Mouse (Mus musculus): ENCODE results near the gene Ctla2b. TPM values are rescaled to one million over a fixed set of nuclear protein-coding genes. Genes with fewer than 3 reads are reported as not detected.
"Not testable (repeated sequence)": the region's sequence is repeated elsewhere in the genome, so short reads cannot be mapped to it uniquely, and the experiment has no call there.

The Ctla2b gene
- not detected in 2 replicates for polyA plus RNA-seq (2012; ENCODE audit: insufficient read depth, insufficient read length, low replicate concordance, missing spikeins)

DNA sequence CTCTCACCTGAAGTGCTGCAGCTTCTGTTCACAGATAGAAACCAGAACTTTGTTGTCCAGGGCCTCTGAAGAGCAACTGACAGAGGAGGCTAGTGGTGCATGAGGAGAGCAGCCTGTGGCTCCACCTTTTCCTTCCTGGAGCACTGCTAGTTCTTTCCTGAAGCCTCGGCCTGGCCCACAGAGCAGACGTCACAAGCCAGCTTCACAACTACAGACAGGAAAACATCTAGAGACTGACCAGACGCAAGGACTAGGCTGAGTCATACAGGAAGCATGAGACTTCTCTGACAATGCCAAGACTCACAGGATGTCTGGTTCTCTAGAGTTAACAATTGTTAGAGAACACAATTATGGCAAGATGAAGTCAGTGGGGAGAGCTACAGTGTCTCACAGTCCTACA, at the start of gene Ctla2b:
TSS of gene Ctla2b (minus strand) at position 120 of the 400 bp plus-strand sequence.
- no peak within 1 kb of the TSS for H3K4me3 ChIP-seq (ENCODE audit: insufficient read depth, low read depth, low read length)
- 86% methylated on average over 3 of the region's 3 CpGs for WGBS

GRCm38 (mm10) chr13:60941884-60942283, 44.6 kb upstream of the Ctla2b start, which contains the start of gene Tpbpa:
Tpbpa (minus strand) TSS chr13:60941984.
- 77% methylated on average over 3 of the region's 3 CpGs for WGBS
- not testable (repeated sequence) for H3K4me3 ChIP-seq (ENCODE audit: insufficient read depth, low read depth, low read length); H3K27ac ChIP-seq (ENCODE audit: insufficient read depth, low read depth, low read length); H3K4me1 ChIP-seq (ENCODE audit: control insufficient read depth, insufficient read depth, low read length)

More for the DNA sequence above, at the start of gene Ctla2b:
- H3K4me1 ChIP-seq (ENCODE audit: control insufficient read depth, insufficient read depth, low read length), result no peaks in the 10 kb centered on the region
- no peak for TF ChIP-seq POLR2A (IDR thresholded peaks at IDR 0.05; ENCODE audit: insufficient read depth, low read depth, low read length)
- no peak for TF ChIP-seq CTCF (IDR thresholded peaks at IDR 0.05; ENCODE audit: insufficient read depth, low read depth, low read length)
- H3K27ac ChIP-seq (ENCODE audit: insufficient read depth, low read depth, low read length), result no peak within 1 kb of the TSS

GRCm38 (mm10) chr13:60936500-60936901, 39.3 kb upstream of the Ctla2b start, which contains the start of the genes Gm49391 and Ctla2a:
Gm49391 (minus strand) TSS chr13:60936571.
Ctla2a (minus strand) TSS chr13:60936625.
- no peak within 1 kb of the TSS for H3K4me3 ChIP-seq (ENCODE audit: insufficient read depth, low read depth, low read length)
- TF ChIP-seq CTCF (IDR thresholded peaks at IDR 0.05; ENCODE audit: insufficient read depth, low read depth, low read length), result no peak
- no peak for TF ChIP-seq POLR2A (IDR thresholded peaks at IDR 0.05; ENCODE audit: insufficient read depth, low read depth, low read length)
- 68% methylated on average over 5 of the region's 5 CpGs for WGBS
- H3K4me1 ChIP-seq (ENCODE audit: control insufficient read depth, insufficient read depth, low read length), result no peaks in the 10 kb centered on the region
- no peak within 1 kb of the TSS for H3K27ac ChIP-seq (ENCODE audit: insufficient read depth, low read depth, low read length)

- not testable (repeated sequence) for H3K4me1 ChIP-seq (ENCODE audit: control insufficient read depth, insufficient read depth, low read length); H3K4me3 ChIP-seq (ENCODE audit: insufficient read depth, low read depth, low read length); H3K27ac ChIP-seq (ENCODE audit: insufficient read depth, low read depth, low read length)
- 67% methylated on average over 2 of the region's 2 CpGs for WGBS
Observed at GRCm38 (mm10) chr13:60935490-60935889, 38.2 kb upstream of the Ctla2b start, which contains the start of gene Gm49393. Gm49393 (minus strand) TSS chr13:60935590.

DNA sequence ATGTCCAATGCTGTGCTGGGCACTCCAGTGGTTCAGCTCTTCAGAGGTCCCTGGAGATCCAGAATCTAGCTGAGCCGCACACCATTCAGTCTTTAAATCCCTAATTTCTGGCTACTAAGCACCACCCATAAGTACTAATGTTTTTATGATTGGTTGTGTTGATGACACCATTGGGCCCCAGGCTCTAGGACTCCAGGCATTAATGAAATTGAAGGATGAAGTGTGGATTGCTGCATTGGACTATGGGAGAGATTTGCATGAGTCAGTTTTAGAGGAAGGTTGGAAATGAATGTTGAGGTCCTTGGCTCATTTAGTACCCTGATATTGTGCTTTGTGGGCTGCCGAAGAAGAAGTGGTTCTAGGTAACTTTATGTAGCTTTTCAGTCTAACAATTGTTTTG, 7.5 kb upstream of the Ctla2b start, which contains the start of gene Tpbpb:
TSS of gene Tpbpb (minus strand) at position 101 of the 400 bp plus-strand sequence.
- H3K4me3 ChIP-seq (ENCODE audit: insufficient read depth, low read depth, low read length); H3K4me1 ChIP-seq (ENCODE audit: control insufficient read depth, insufficient read depth, low read length): not testable (repeated sequence)
- WGBS, result 88% methylated on average over 2 of the region's 2 CpGs

GRCm38 (mm10) chr13:60896794-60897193, 453 bp downstream of the Ctla2b start, which contains the start of gene Gm49392:
Gm49392 (minus strand) TSS chr13:60896894.
- H3K4me1 ChIP-seq (ENCODE audit: control insufficient read depth, insufficient read depth, low read length); H3K27ac ChIP-seq (ENCODE audit: insufficient read depth, low read depth, low read length); H3K4me3 ChIP-seq (ENCODE audit: insufficient read depth, low read depth, low read length): not testable (repeated sequence)
- WGBS, result 82% methylated on average over 8 of the region's 8 CpGs

More for the DNA sequence above, 7.5 kb upstream of the Ctla2b start, which contains the start of gene Tpbpb:
- H3K27ac ChIP-seq (ENCODE audit: insufficient read depth, low read depth, low read length), result not testable (repeated sequence)

- Histone ChIP-seq H3K4me1 (ENCODE audit: control insufficient read depth, insufficient read depth, low read length) (no peaks in the 10 kb centered on the region), H3K4me3 (ENCODE audit: insufficient read depth, low read depth, low read length) (no peak overlapping the region), H3K27ac (ENCODE audit: insufficient read depth, low read depth, low read length) (no peak overlapping the region)
- TF ChIP-seq CTCF (IDR thresholded peaks at IDR 0.05; ENCODE audit: insufficient read depth, low read depth, low read length) (no peak), POLR2A (IDR thresholded peaks at IDR 0.05; ENCODE audit: insufficient read depth, low read depth, low read length) (no peak)
Observed at GRCm38 (mm10) chr13:60895406-60896160, 1.7 kb downstream of the Ctla2b start.

- H3K27ac ChIP-seq (ENCODE audit: insufficient read depth, low read depth, low read length), result no peak overlapping the region
- H3K4me1 ChIP-seq (ENCODE audit: control insufficient read depth, insufficient read depth, low read length), result no peaks in the 10 kb centered on the region
- 92% methylated on average over 1 of the region's 1 CpGs for WGBS
- H3K4me3 ChIP-seq (ENCODE audit: insufficient read depth, low read depth, low read length), result no peak overlapping the region
- TF ChIP-seq POLR2A (IDR thresholded peaks at IDR 0.05; ENCODE audit: insufficient read depth, low read depth, low read length), result no peak
- no peak for TF ChIP-seq CTCF (IDR thresholded peaks at IDR 0.05; ENCODE audit: insufficient read depth, low read depth, low read length)
Observed at GRCm38 (mm10) chr13:60892301-60892700, 4.9 kb downstream of the Ctla2b start.

DNA sequence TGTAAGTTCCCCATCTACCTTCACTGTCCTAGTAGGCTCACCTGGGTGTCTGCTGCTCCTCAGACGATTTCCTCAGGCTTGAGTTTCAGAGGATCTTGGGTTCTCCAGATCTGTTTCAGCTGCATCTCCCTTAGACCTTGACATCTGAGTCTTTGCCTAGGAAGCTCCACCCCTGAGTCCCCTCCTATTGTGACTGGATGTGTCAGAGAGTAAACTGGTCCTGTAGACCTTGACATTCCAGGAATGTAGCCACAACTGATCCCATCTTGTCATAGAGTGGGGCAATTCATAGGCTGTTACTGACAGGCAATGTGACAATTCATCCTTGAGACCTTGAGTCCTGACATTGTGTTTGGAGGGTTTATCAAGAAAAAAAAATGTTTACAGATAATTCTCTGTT, 33.0 kb downstream of the Ctla2b start, which contains the start of gene 4930486L24Rik:
TSS of gene 4930486L24Rik (minus strand) at position 195 of the 400 bp plus-strand sequence.
- no peak within 1 kb of the TSS for H3K4me3 ChIP-seq (ENCODE audit: insufficient read depth, low read depth, low read length)
- no peak within 1 kb of the TSS for H3K27ac ChIP-seq (ENCODE audit: insufficient read depth, low read depth, low read length)
- no peaks in the 10 kb centered on the region for H3K4me1 ChIP-seq (ENCODE audit: control insufficient read depth, insufficient read depth, low read length)
- no peak for TF ChIP-seq CTCF (IDR thresholded peaks at IDR 0.05; ENCODE audit: insufficient read depth, low read depth, low read length)
- TF ChIP-seq POLR2A (IDR thresholded peaks at IDR 0.05; ENCODE audit: insufficient read depth, low read depth, low read length), result no peak
- 68% methylated on average over 1 of the region's 1 CpGs for WGBS

Measured in olfactory bulb, adult 2 months (tissue).